Mouse (Mus musculus): ENCODE measurements around the gene Spata25. TPM values are rescaled to one million over a fixed set of nuclear protein-coding genes. Genes with fewer than 3 reads are reported as not detected.

Spata25 gene
- polyA plus RNA-seq, 1 experiment from 2014 or later, result not detected

GRCm38 (mm10) chr2:164822636-164823165 lies 5.6 kb downstream of the Spata25 start, which contains the start of gene Zswim1:
TSS of gene Zswim1 (plus strand) at chr2:164822686.
- Histone ChIP-seq H3K4me1 (replicated peaks; ENCODE audit: control insufficient read depth, insufficient read depth, low read length) (peaks cover 8% of the 10 kb centered on the region), H3K4me2 (peak within 1 kb of the TSS; percentile 79), H3K27me3 (replicated peaks; ENCODE audit: control insufficient read depth, insufficient read depth, low read length) (no peaks in the 10 kb centered on the region), H3K9ac (ENCODE audit: low read depth, low read length) (peak within 1 kb of the TSS; percentile 75), H3K36me3 (ENCODE audit: control insufficient read depth, insufficient read depth, low read length) (peaks cover 16% of the 10 kb centered on the region), H3K27ac (ENCODE audit: low read depth, low read length) (peak within 1 kb of the TSS; percentile 57; the same call in 1 of the 2 replicates), H3K4me3 (ENCODE audit: low read depth, low read length) (peak within 1 kb of the TSS; percentile 77), H3K9me3 (ENCODE audit: control insufficient read depth, low read length) (no peaks in the 10 kb centered on the region)
- DNase-seq (ENCODE audit: low spot score), result peak; percentile 99
- WGBS, result 2% methylated on average over 32 of the region's 32 CpGs
- peak; percentile 99 for ATAC-seq (replicated peaks; ENCODE audit: low FRiP score)

DNA sequence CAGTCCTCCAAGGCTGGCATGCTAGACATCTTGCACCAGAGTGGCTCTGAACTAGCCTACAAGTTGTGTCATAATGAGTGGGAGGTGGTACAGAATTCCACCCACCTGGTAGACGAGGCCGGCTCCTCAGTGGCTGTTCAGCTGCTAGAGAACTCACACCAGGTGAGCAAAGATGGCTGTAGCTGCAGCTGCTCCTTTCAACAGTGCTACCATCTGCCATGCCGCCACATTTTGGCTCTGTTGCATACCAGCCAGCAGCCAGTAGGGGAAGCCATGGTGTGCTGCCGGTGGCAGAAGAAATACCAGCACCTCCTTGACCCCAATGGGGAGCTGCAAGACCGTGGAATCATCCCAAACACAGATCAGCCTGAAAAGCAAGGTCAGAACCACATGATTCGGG lies 7.3 kb downstream of the Spata25 start:
- no peak overlapping the region for H3K4me3 ChIP-seq (ENCODE audit: low read depth, low read length)
- no peak overlapping the region for H3K4me2 ChIP-seq
- no peaks in the 10 kb centered on the region for H3K9me3 ChIP-seq (ENCODE audit: control insufficient read depth, low read length)
- WGBS, result 87% methylated on average over 6 of the region's 6 CpGs
- no peaks in the 10 kb centered on the region for H3K27me3 ChIP-seq (replicated peaks; ENCODE audit: control insufficient read depth, insufficient read depth, low read length)
- DNase-seq (ENCODE audit: low spot score), result no peak
- no peak overlapping the region for H3K27ac ChIP-seq (ENCODE audit: low read depth, low read length)
- H3K36me3 ChIP-seq (ENCODE audit: control insufficient read depth, insufficient read depth, low read length), result peaks cover 10% of the 10 kb centered on the region
- no peak overlapping the region for H3K9ac ChIP-seq (ENCODE audit: low read depth, low read length)
- H3K4me1 ChIP-seq (replicated peaks; ENCODE audit: control insufficient read depth, insufficient read depth, low read length), result peaks cover 7% of the 10 kb centered on the region
- no peak for ATAC-seq (replicated peaks; ENCODE audit: low FRiP score)

DNA sequence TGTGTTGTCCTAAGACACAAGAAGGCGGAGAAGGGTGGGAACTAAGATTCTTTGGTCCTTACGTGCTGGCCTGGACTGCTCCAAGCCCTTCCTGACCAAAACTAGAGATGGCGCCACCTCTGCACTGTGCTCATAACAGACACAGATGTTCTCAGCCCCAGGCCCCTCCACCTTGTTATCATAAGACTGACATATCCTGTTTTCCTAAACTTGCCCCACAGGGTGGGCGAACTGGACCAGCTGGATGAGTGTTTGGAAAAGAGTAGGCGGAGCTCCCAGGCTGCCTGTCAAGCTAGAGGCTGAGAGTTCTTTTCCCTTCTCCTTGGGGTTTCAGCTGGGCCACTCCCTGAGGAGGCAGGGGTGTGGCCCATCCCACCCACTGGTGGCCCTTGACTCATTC lies 10.6 kb downstream of the Spata25 start:
- H3K36me3 ChIP-seq (ENCODE audit: control insufficient read depth, insufficient read depth, low read length), result 0 out of 2 replicates have a peak, but pooled peaks cover 2% of the 10 kb centered on the region
- H3K4me2 ChIP-seq, result no peak overlapping the region
- no peak for DNase-seq (ENCODE audit: low spot score)
- 0 out of 2 replicates have a peak overlapping the region, but pooled peaks have one; percentile 5 for H3K27ac ChIP-seq (ENCODE audit: low read depth, low read length)
- no peaks in the 10 kb centered on the region for H3K9me3 ChIP-seq (ENCODE audit: control insufficient read depth, low read length)
- no peak for ATAC-seq (replicated peaks; ENCODE audit: low FRiP score)
- no peaks in the 10 kb centered on the region for H3K27me3 ChIP-seq (replicated peaks; ENCODE audit: control insufficient read depth, insufficient read depth, low read length)
- no peak overlapping the region for H3K4me3 ChIP-seq (ENCODE audit: low read depth, low read length)
- peaks cover 6% of the 10 kb centered on the region; the same call in 1 of the 2 replicates for H3K4me1 ChIP-seq (replicated peaks; ENCODE audit: control insufficient read depth, insufficient read depth, low read length)
- H3K9ac ChIP-seq (ENCODE audit: low read depth, low read length), result no peak overlapping the region
- WGBS, result 80% methylated on average over 5 of the region's 5 CpGs

GRCm38 (mm10) chr2:164817206-164817605 lies 11.1 kb downstream of the Spata25 start:
- H3K4me3 ChIP-seq (ENCODE audit: low read depth, low read length), result no peak overlapping the region
- H3K27me3 ChIP-seq (replicated peaks; ENCODE audit: control insufficient read depth, insufficient read depth, low read length), result no peaks in the 10 kb centered on the region
- no peak overlapping the region for H3K4me2 ChIP-seq
- WGBS, result 80% methylated on average over 6 of the region's 6 CpGs
- 0 out of 2 replicates have a peak, but pooled peaks cover 3% of the 10 kb centered on the region for H3K36me3 ChIP-seq (ENCODE audit: control insufficient read depth, insufficient read depth, low read length)
- H3K9me3 ChIP-seq (ENCODE audit: control insufficient read depth, low read length), result no peaks in the 10 kb centered on the region
- no peak overlapping the region for H3K9ac ChIP-seq (ENCODE audit: low read depth, low read length)
- no peak overlapping the region for H3K27ac ChIP-seq (ENCODE audit: low read depth, low read length)
- DNase-seq (ENCODE audit: low spot score) (no peak), ATAC-seq (replicated peaks; ENCODE audit: low FRiP score) (no peak)
- peaks cover 6% of the 10 kb centered on the region; the same call in 1 of the 2 replicates for H3K4me1 ChIP-seq (replicated peaks; ENCODE audit: control insufficient read depth, insufficient read depth, low read length)

DNA sequence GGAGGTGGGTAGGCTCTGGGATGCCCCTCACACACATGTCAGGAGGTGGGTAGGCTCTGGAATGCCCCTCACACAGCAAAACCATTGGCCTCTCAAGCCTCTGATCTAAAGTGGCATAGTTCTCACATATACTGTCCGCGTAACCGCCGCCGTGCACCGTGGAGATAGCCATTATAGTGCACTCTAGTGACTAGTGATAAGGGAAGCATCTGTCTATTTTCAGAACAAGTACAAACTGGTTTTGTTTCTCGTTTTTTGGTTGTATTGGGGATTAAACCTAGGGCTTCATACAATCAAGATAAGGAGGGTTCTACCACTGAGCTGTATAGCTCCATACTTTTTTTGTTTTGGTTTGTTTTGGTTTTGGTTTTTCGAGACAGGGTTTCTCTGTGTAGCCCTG lies 12.5 kb downstream of the Spata25 start:
- no peaks in the 10 kb centered on the region for H3K9me3 ChIP-seq (ENCODE audit: control insufficient read depth, low read length)
- no peaks in the 10 kb centered on the region for H3K27me3 ChIP-seq (replicated peaks; ENCODE audit: control insufficient read depth, insufficient read depth, low read length)
- 70% methylated on average over 8 of the region's 8 CpGs for WGBS
- H3K27ac ChIP-seq (ENCODE audit: low read depth, low read length), result 0 out of 2 replicates have a peak overlapping the region, but pooled peaks have one; percentile 57
- no peak overlapping the region for H3K4me3 ChIP-seq (ENCODE audit: low read depth, low read length)
- no peak for DNase-seq (ENCODE audit: low spot score)
- 0 out of 2 replicates have a peak, but pooled peaks cover 3% of the 10 kb centered on the region for H3K36me3 ChIP-seq (ENCODE audit: control insufficient read depth, insufficient read depth, low read length)
- peaks cover 6% of the 10 kb centered on the region; the same call in 1 of the 2 replicates for H3K4me1 ChIP-seq (replicated peaks; ENCODE audit: control insufficient read depth, insufficient read depth, low read length)
- H3K9ac ChIP-seq (ENCODE audit: low read depth, low read length), result no peak overlapping the region
- no peak overlapping the region for H3K4me2 ChIP-seq
- peak; percentile 74 for ATAC-seq (replicated peaks; ENCODE audit: low FRiP score)

- no peak overlapping the region for H3K4me3 ChIP-seq (ENCODE audit: low read depth, low read length)
- H3K27ac ChIP-seq (ENCODE audit: low read depth, low read length), result 0 out of 2 replicates have a peak overlapping the region, but pooled peaks have one; percentile 57
- H3K9me3 ChIP-seq (ENCODE audit: control insufficient read depth, low read length), result no peaks in the 10 kb centered on the region
- no peak for DNase-seq (ENCODE audit: low spot score)
- peak; percentile 35; the same call in 1 of the 2 replicates for ATAC-seq (replicated peaks; ENCODE audit: low FRiP score)
- H3K36me3 ChIP-seq (ENCODE audit: control insufficient read depth, insufficient read depth, low read length), result 0 out of 2 replicates have a peak, but pooled peaks cover 3% of the 10 kb centered on the region
- no peaks in the 10 kb centered on the region for H3K27me3 ChIP-seq (replicated peaks; ENCODE audit: control insufficient read depth, insufficient read depth, low read length)
- 70% methylated on average over 5 of the region's 5 CpGs for WGBS
- no peak overlapping the region for H3K4me2 ChIP-seq
- H3K9ac ChIP-seq (ENCODE audit: low read depth, low read length), result no peak overlapping the region
- H3K4me1 ChIP-seq (replicated peaks; ENCODE audit: control insufficient read depth, insufficient read depth, low read length), result peaks cover 6% of the 10 kb centered on the region; the same call in 1 of the 2 replicates
Measured at GRCm38 (mm10) chr2:164815348-164815747, 13.0 kb downstream of the Spata25 start.

GRCm38 (mm10) chr2:164813557-164813956 lies 14.8 kb downstream of the Spata25 start:
- peaks cover 6% of the 10 kb centered on the region; the same call in 1 of the 2 replicates for H3K4me1 ChIP-seq (replicated peaks; ENCODE audit: control insufficient read depth, insufficient read depth, low read length)
- no peak overlapping the region for H3K9ac ChIP-seq (ENCODE audit: low read depth, low read length)
- WGBS, result 67% methylated on average over 2 of the region's 2 CpGs
- H3K4me2 ChIP-seq, result no peak overlapping the region
- H3K9me3 ChIP-seq (ENCODE audit: control insufficient read depth, low read length), result no peaks in the 10 kb centered on the region
- ATAC-seq (replicated peaks; ENCODE audit: low FRiP score) (no peak), DNase-seq (ENCODE audit: low spot score) (no peak)
- peaks cover 4% of the 10 kb centered on the region; the same call in 1 of the 2 replicates for H3K36me3 ChIP-seq (ENCODE audit: control insufficient read depth, insufficient read depth, low read length)
- H3K4me3 ChIP-seq (ENCODE audit: low read depth, low read length), result no peak overlapping the region
- no peak overlapping the region for H3K27ac ChIP-seq (ENCODE audit: low read depth, low read length)
- no peaks in the 10 kb centered on the region for H3K27me3 ChIP-seq (replicated peaks; ENCODE audit: control insufficient read depth, insufficient read depth, low read length)

GRCm38 (mm10) chr2:164806614-164807013 lies 21.7 kb downstream of the Spata25 start:
- Histone ChIP-seq H3K27me3 (replicated peaks; ENCODE audit: control insufficient read depth, insufficient read depth, low read length) (no peaks in the 10 kb centered on the region), H3K9me3 (ENCODE audit: control insufficient read depth, low read length) (no peaks in the 10 kb centered on the region), H3K4me1 (replicated peaks; ENCODE audit: control insufficient read depth, insufficient read depth, low read length) (peaks cover 12% of the 10 kb centered on the region), H3K4me3 (ENCODE audit: low read depth, low read length) (peak overlapping the region; percentile 90; the same call in 1 of the 2 replicates), H3K27ac (ENCODE audit: low read depth, low read length) (no peak overlapping the region), H3K4me2 (peak overlapping the region; percentile 78), H3K36me3 (ENCODE audit: control insufficient read depth, insufficient read depth, low read length) (peaks cover 2% of the 10 kb centered on the region; the same call in 1 of the 2 replicates), H3K9ac (ENCODE audit: low read depth, low read length) (0 out of 2 replicates have a peak overlapping the region, but pooled peaks have one; percentile 17)
- 79% methylated on average over 7 of the region's 7 CpGs for WGBS
- ATAC-seq (replicated peaks; ENCODE audit: low FRiP score) (no peak), DNase-seq (ENCODE audit: low spot score) (no peak)

DNA sequence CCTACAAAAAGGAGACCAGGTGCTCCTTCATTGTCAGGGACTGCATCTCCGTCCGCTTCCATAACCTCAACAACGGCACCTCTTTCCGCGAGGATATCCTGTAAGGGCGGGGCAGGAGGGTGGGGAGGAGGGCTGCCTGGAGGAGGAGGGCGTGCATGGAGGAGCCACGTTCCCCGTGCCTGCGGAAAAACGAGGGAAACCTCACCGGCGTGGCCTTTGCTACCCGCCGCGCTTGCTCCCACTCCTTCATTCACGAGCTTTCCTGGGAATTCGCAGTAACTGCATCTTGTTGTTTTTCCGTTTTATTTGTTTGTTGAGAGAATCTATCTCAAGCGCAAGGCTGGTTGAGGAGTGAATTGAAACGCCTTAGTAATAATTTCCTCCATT lies 23.0 kb downstream of the Spata25 start:
- peak overlapping the region; percentile 81 for H3K27ac ChIP-seq (ENCODE audit: low read depth, low read length)
- H3K4me1 ChIP-seq (replicated peaks; ENCODE audit: control insufficient read depth, insufficient read depth, low read length), result peaks cover 12% of the 10 kb centered on the region
- no peak for DNase-seq (ENCODE audit: low spot score)
- ATAC-seq (replicated peaks; ENCODE audit: low FRiP score), result peak; percentile 75
- under 1% methylated on average over 21 of the region's 21 CpGs for WGBS
- no peaks in the 10 kb centered on the region for H3K9me3 ChIP-seq (ENCODE audit: control insufficient read depth, low read length)
- no peaks in the 10 kb centered on the region for H3K27me3 ChIP-seq (replicated peaks; ENCODE audit: control insufficient read depth, insufficient read depth, low read length)
- H3K9ac ChIP-seq (ENCODE audit: low read depth, low read length), result peak overlapping the region; percentile 80
- H3K4me2 ChIP-seq, result peak overlapping the region; percentile 78
- peaks cover 7% of the 10 kb centered on the region; the same call in 1 of the 2 replicates for H3K36me3 ChIP-seq (ENCODE audit: control insufficient read depth, insufficient read depth, low read length)
- peak overlapping the region; percentile 90 for H3K4me3 ChIP-seq (ENCODE audit: low read depth, low read length)

Data from liver, embryonic 11.5 days (tissue).